Mouse (Mus musculus): ENCODE measurements around the gene Lzts2. TPM values are rescaled to one million over a fixed set of nuclear protein-coding genes. Genes with fewer than 3 reads are reported as not detected.
A peak's percentile ranks its signal among the peaks of the same experiment; 100 is the strongest.

Gene Lzts2
- polyA plus RNA-seq, 2 experiments = 64.7 to 87.0 TPM

GRCm38 (mm10) chr19:45003740-45004516 lies 10.3 kb upstream of the Lzts2 start:
- no peak for TF ChIP-seq POLR2A (IDR thresholded peaks at IDR 0.05; ENCODE audit: borderline replicate concordance, extremely low read depth, insufficient read depth, insufficient read length)
- no peak overlapping the region for H3K9ac ChIP-seq (ENCODE audit: low read depth, low read length, severe bottlenecking)
- peaks cover 54% of the 10 kb centered on the region for H3K36me3 ChIP-seq (ENCODE audit: control insufficient read depth, insufficient read depth, low read length)
- no peaks in the 10 kb centered on the region for H3K27me3 ChIP-seq (ENCODE audit: control insufficient read depth, insufficient read depth, low read length)
- no peak overlapping the region for H3K4me2 ChIP-seq (replicated peaks; ENCODE audit: low read depth, low read length, severe bottlenecking)
- ATAC-seq (ENCODE audit: low FRiP score, low read depth) = no peak
- H3K4me1 ChIP-seq (ENCODE audit: control insufficient read depth, insufficient read depth, low read length) = peaks cover 11% of the 10 kb centered on the region
- no peak for DNase-seq (ENCODE audit: low spot score)
- H3K27ac ChIP-seq (replicated peaks; ENCODE audit: low read depth, low read length) = no peak overlapping the region
- 89% methylated on average over 7 of the region's 7 CpGs for WGBS
- no peak overlapping the region for H3K4me3 ChIP-seq (replicated peaks; ENCODE audit: low read length)
- H3K9me3 ChIP-seq (ENCODE audit: control insufficient read depth, low read length) = no peaks in the 10 kb centered on the region

- Histone ChIP-seq H3K27me3 (ENCODE audit: control insufficient read depth, insufficient read depth, low read length) (no peaks in the 10 kb centered on the region), H3K4me2 (replicated peaks; ENCODE audit: low read depth, low read length, severe bottlenecking) (peak within 1 kb of the TSS; percentile 90), H3K36me3 (ENCODE audit: control insufficient read depth, insufficient read depth, low read length) (peaks cover 51% of the 10 kb centered on the region), H3K9me3 (ENCODE audit: control insufficient read depth, low read length) (no peaks in the 10 kb centered on the region), H3K9ac (ENCODE audit: low read depth, low read length, severe bottlenecking) (peak within 1 kb of the TSS; percentile 69), H3K4me3 (replicated peaks; ENCODE audit: low read length) (peak within 1 kb of the TSS; percentile 97), H3K27ac (replicated peaks; ENCODE audit: low read depth, low read length) (peak within 1 kb of the TSS; percentile 72), H3K4me1 (ENCODE audit: control insufficient read depth, insufficient read depth, low read length) (peaks cover 11% of the 10 kb centered on the region)
- WGBS = 15% methylated on average over 16 of the region's 16 CpGs
- DNase-seq (ENCODE audit: low spot score) (no peak), ATAC-seq (ENCODE audit: low FRiP score, low read depth) (no peak)
- TF ChIP-seq POLR2A (IDR thresholded peaks at IDR 0.05; ENCODE audit: borderline replicate concordance, extremely low read depth, insufficient read depth, insufficient read length) = no peak
These were observed 8.8 kb upstream of the Lzts2 start, which contains the start of gene Twnk for GRCm38 (mm10) chr19:45005444-45005843. Gene Twnk (plus strand): TSS chr19:45005663.

DNA sequence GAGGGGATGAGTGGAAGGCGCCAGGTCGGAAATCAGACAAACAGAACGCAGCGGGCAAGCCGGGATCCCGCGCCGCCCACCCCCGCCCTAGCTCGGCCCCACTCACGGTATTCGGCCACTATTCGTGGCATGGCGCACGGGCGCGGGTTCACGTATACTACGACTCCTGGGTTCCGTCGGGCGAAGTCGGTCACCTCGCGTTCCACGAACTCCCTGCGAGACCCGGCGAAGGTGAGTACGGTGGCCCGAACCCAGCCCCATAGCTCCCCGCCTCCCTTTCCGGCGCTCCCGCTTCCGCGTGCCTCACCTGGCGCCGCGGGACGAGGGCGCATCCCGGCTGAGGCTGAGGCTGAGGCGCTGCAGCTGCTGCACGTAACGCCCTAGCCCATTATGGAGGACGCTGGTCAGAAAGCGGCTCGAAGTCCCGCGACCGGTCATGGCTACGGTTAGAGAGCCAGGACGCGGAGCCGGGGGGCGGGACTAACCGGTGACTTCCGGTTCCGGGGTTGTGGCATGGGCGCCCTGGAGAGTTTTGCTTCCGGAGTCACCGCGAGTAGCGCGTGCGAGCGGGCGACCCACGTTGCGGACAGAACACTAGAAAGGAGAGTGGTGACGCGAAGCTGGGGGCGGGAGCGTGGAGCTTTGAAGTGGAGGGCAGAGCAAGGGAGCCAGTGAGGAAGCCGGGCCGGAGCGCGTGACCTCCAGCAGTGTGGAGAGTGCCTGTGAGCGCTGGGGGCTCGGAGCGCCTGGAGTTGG lies 8.1 kb upstream of the Lzts2 start, which contains the start of gene Mrpl43:
Gene Mrpl43, minus strand, starts transcription at position 486 of the 756 bp plus-strand sequence.
- peak; percentile 93 for ATAC-seq (ENCODE audit: low FRiP score, low read depth)
- WGBS = under 1% methylated on average over 61 of the region's 82 CpGs
- peak within 1 kb of the TSS; percentile 72 for H3K27ac ChIP-seq (replicated peaks; ENCODE audit: low read depth, low read length)
- peaks cover 51% of the 10 kb centered on the region for H3K36me3 ChIP-seq (ENCODE audit: control insufficient read depth, insufficient read depth, low read length)
- no peaks in the 10 kb centered on the region for H3K9me3 ChIP-seq (ENCODE audit: control insufficient read depth, low read length)
- peak; percentile 77; the same call in 1 of the 2 replicates for TF ChIP-seq POLR2A (IDR thresholded peaks at IDR 0.05; ENCODE audit: borderline replicate concordance, extremely low read depth, insufficient read depth, insufficient read length)
- peak within 1 kb of the TSS; percentile 90 for H3K4me2 ChIP-seq (replicated peaks; ENCODE audit: low read depth, low read length, severe bottlenecking)
- peak within 1 kb of the TSS; percentile 69 for H3K9ac ChIP-seq (ENCODE audit: low read depth, low read length, severe bottlenecking)
- DNase-seq (ENCODE audit: low spot score) = peak; percentile 90
- H3K27me3 ChIP-seq (ENCODE audit: control insufficient read depth, insufficient read depth, low read length) = no peaks in the 10 kb centered on the region
- peak within 1 kb of the TSS; percentile 97 for H3K4me3 ChIP-seq (replicated peaks; ENCODE audit: low read length)
- H3K4me1 ChIP-seq (ENCODE audit: control insufficient read depth, insufficient read depth, low read length) = peaks cover 11% of the 10 kb centered on the region

DNA sequence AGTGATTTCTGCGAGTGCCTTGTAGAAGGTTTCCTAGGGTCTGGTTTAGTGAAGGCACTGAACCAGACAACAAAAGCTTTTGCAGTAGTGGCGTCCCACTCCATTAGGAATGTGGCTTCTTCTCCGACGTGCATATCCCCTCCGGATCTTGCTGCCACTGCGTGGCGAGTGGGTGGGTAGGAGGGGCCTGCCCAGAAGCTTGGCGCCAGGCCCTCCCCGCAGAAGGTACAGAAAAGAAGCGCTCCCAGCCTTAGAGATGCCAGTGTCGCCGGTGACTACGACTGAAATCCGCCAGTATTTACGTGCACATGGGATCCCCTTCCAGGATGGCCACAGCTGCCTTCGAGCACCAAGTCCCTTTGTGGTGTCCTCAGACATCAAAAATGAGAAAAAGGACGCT lies 7.2 kb upstream of the Lzts2 start:
- no peaks in the 10 kb centered on the region for H3K27me3 ChIP-seq (ENCODE audit: control insufficient read depth, insufficient read depth, low read length)
- 39% methylated on average over 17 of the region's 17 CpGs for WGBS
- peak overlapping the region; percentile 72 for H3K27ac ChIP-seq (replicated peaks; ENCODE audit: low read depth, low read length)
- no peak for TF ChIP-seq POLR2A (IDR thresholded peaks at IDR 0.05; ENCODE audit: borderline replicate concordance, extremely low read depth, insufficient read depth, insufficient read length)
- ATAC-seq (ENCODE audit: low FRiP score, low read depth) = no peak
- DNase-seq (ENCODE audit: low spot score) = no peak
- H3K4me1 ChIP-seq (ENCODE audit: control insufficient read depth, insufficient read depth, low read length) = peaks cover 11% of the 10 kb centered on the region
- no peaks in the 10 kb centered on the region for H3K9me3 ChIP-seq (ENCODE audit: control insufficient read depth, low read length)
- H3K36me3 ChIP-seq (ENCODE audit: control insufficient read depth, insufficient read depth, low read length) = peaks cover 51% of the 10 kb centered on the region
- H3K4me2 ChIP-seq (replicated peaks; ENCODE audit: low read depth, low read length, severe bottlenecking) = peak overlapping the region; percentile 90
- H3K9ac ChIP-seq (ENCODE audit: low read depth, low read length, severe bottlenecking) = peak overlapping the region; percentile 69
- H3K4me3 ChIP-seq (replicated peaks; ENCODE audit: low read length) = peak overlapping the region; percentile 97

- no peak overlapping the region for H3K9ac ChIP-seq (ENCODE audit: low read depth, low read length, severe bottlenecking)
- WGBS = 94% methylated on average over 20 of the region's 20 CpGs
- no peaks in the 10 kb centered on the region for H3K27me3 ChIP-seq (ENCODE audit: control insufficient read depth, insufficient read depth, low read length)
- no peaks in the 10 kb centered on the region for H3K9me3 ChIP-seq (ENCODE audit: control insufficient read depth, low read length)
- ATAC-seq (ENCODE audit: low FRiP score, low read depth) (no peak), DNase-seq (ENCODE audit: low spot score) (no peak)
- H3K4me2 ChIP-seq (replicated peaks; ENCODE audit: low read depth, low read length, severe bottlenecking) = peak overlapping the region; percentile 90
- H3K4me1 ChIP-seq (ENCODE audit: control insufficient read depth, insufficient read depth, low read length) = peaks cover 11% of the 10 kb centered on the region
- no peak overlapping the region for H3K27ac ChIP-seq (replicated peaks; ENCODE audit: low read depth, low read length)
- H3K36me3 ChIP-seq (ENCODE audit: control insufficient read depth, insufficient read depth, low read length) = peaks cover 47% of the 10 kb centered on the region
- H3K4me3 ChIP-seq (replicated peaks; ENCODE audit: low read length) = peak overlapping the region; percentile 97; the same call in 1 of the 2 replicates
- TF ChIP-seq POLR2A (IDR thresholded peaks at IDR 0.05; ENCODE audit: borderline replicate concordance, extremely low read depth, insufficient read depth, insufficient read length) = no peak
These were observed 6.6 kb upstream of the Lzts2 start for GRCm38 (mm10) chr19:45007425-45008191.

Measured in limb, embryonic 14.5 days (tissue).